Mouse (Mus musculus) CH12.LX (cell line): ENCODE results near the gene Cfap298. TPM values are rescaled to one million over a fixed set of nuclear protein-coding genes. Genes with fewer than 3 reads are reported as not detected.

Experiments
- DNase-seq: peaks from one replicate; pipeline ENCODE4 v3.0.0-alpha.2; 2013; ENCODE audit errors: extremely low read depth
- H3K27ac ChIP-seq: 2 replicates; pipeline ENCODE4 v1.5.1; 2012; ENCODE audit warnings: low read depth, mild to moderate bottlenecking, control low read depth, moderate library complexity; ENCODE audit not compliant: insufficient read depth
- H3K27me3 ChIP-seq: replicated peaks from 2 replicates; pipeline ENCODE3; 2012; ENCODE audit warnings: inconsistent platforms
- H3K36me3 ChIP-seq, 2 experiments: replicated peaks in 1 of 2; 2 replicates each; pipeline versions ENCODE3 to v1.6.1; 2012; ENCODE audit warnings: inconsistent platforms in 1 of 2, low read length in 1 of 2, mild to moderate bottlenecking in 1 of 2, mixed read lengths in 1 of 2, moderate library complexity in 1 of 2; ENCODE audit not compliant: control insufficient read depth in 1 of 2, insufficient read depth in 1 of 2
- H3K4me1 ChIP-seq, 2 experiments: 2 replicates each; pipeline ENCODE4 v1.6.1; 2012; ENCODE audit warnings: inconsistent platforms in 1 of 2, moderate library complexity in 1 of 2; ENCODE audit not compliant: insufficient read depth in 2 of 2, control insufficient read depth in 1 of 2
- H3K4me2 ChIP-seq: 2 replicates; pipeline ENCODE4 v1.6.1; 2012; ENCODE audit warnings: low read depth, mild to moderate bottlenecking, control low read depth; ENCODE audit not compliant: poor library complexity, insufficient read depth, severe bottlenecking
- H3K4me3 ChIP-seq, 3 experiments: fragments of 150-350 bp in 1 of 3; sonication (generic) in 1 of 3; replicated peaks in 1 of 3; 2 replicates each; pipeline versions ENCODE3 to v1.5.1; 2011 to 2012; ENCODE audit warnings: low read depth in 2 of 3, low read length in 2 of 3, mild to moderate bottlenecking in 2 of 3, moderate library complexity in 2 of 3, control low read depth in 1 of 3, improper control_type of control experiment in 1 of 3, inconsistent platforms in 1 of 3, mixed read lengths in 1 of 3; ENCODE audit not compliant: poor library complexity in 1 of 3
- H3K79me2 ChIP-seq: replicated peaks from 2 replicates; pipeline ENCODE4 v1.6.1; 2012; ENCODE audit warnings: mild to moderate bottlenecking, moderate library complexity; ENCODE audit not compliant: control insufficient read depth, poor library complexity, insufficient read depth, severe bottlenecking; ENCODE audit errors: extremely low read depth
- H3K9ac ChIP-seq: 2 replicates; pipeline ENCODE4 v1.6.1; 2012; ENCODE audit warnings: low read depth, mild to moderate bottlenecking, control low read depth, moderate library complexity; ENCODE audit not compliant: insufficient read depth
- H3K9me3 ChIP-seq: replicated peaks from 2 replicates; pipeline ENCODE3; 2012; ENCODE audit warnings: low read length, inconsistent platforms, mixed read lengths
- BHLHE40 ChIP-seq: IDR thresholded peaks from 2 replicates; pipeline ENCODE4 v1.6.1; 2011; ENCODE audit warnings: mild to moderate bottlenecking, low read depth, low read length, improper control_type of control experiment
- CHD1 ChIP-seq: IDR thresholded peaks from 2 replicates; pipeline ENCODE4 v1.6.1; 2012; ENCODE audit warnings: low read depth, low read length, improper control_type of control experiment, inconsistent platforms
- CHD2 ChIP-seq: IDR thresholded peaks from 2 replicates; pipeline ENCODE4 v1.6.1; 2011; ENCODE audit warnings: low read length, improper control_type of control experiment
- EP300 ChIP-seq: IDR thresholded peaks from 2 replicates; pipeline ENCODE4 v1.6.1; 2011; ENCODE audit warnings: low read length, improper control_type of control experiment
- ETS1 ChIP-seq: conservative IDR thresholded peaks from 2 replicates; pipeline ENCODE4 v1.6.1; 2012; ENCODE audit warnings: low read depth, mild to moderate bottlenecking, inconsistent platforms, low read length, improper control_type of control experiment, moderate library complexity
- HCFC1 ChIP-seq: IDR thresholded peaks from 2 replicates; pipeline ENCODE4 v1.6.1; 2012; ENCODE audit warnings: low read depth, mild to moderate bottlenecking, inconsistent platforms, low read length, improper control_type of control experiment
- IRF4 ChIP-seq: IDR thresholded peaks from 2 replicates; pipeline ENCODE4 v1.6.1; 2014; ENCODE audit warnings: low read depth, mild to moderate bottlenecking, inconsistent platforms, low read length, improper control_type of control experiment
- JUND ChIP-seq: conservative IDR thresholded peaks from 2 replicates; pipeline ENCODE4 v1.6.1; 2011; ENCODE audit warnings: low read depth, low read length, improper control_type of control experiment
- KAT2A ChIP-seq: IDR thresholded peaks from 2 replicates; pipeline ENCODE4 v1.6.1; 2012; ENCODE audit warnings: low read length, improper control_type of control experiment, inconsistent platforms; ENCODE audit not compliant: insufficient replicate concordance
- MAFK ChIP-seq: IDR thresholded peaks from 2 replicates; pipeline ENCODE4 v1.6.1; 2011; ENCODE audit warnings: low read length, improper control_type of control experiment; ENCODE audit not compliant: insufficient replicate concordance
- MEF2A ChIP-seq: IDR thresholded peaks from 2 replicates; pipeline ENCODE4 v1.6.1; 2014; ENCODE audit warnings: low read depth, mild to moderate bottlenecking, inconsistent platforms, low read length, improper control_type of control experiment, borderline replicate concordance
- MXI1 ChIP-seq: IDR thresholded peaks from 2 replicates; pipeline ENCODE4 v1.6.1; 2011; ENCODE audit warnings: mild to moderate bottlenecking, low read depth, low read length, improper control_type of control experiment
- MYC ChIP-seq: IDR thresholded peaks from 2 replicates; pipeline ENCODE4 v1.6.1; 2011; ENCODE audit warnings: low read depth, mild to moderate bottlenecking, improper control_type of control experiment, low read length
- NELFE ChIP-seq: IDR thresholded peaks from 2 replicates; pipeline ENCODE4 v1.6.1; 2011; ENCODE audit warnings: low read depth, low read length, improper control_type of control experiment
- PAX5 ChIP-seq: IDR thresholded peaks from 2 replicates; pipeline ENCODE4 v1.6.1; 2012; ENCODE audit warnings: low read length, inconsistent platforms, mixed read lengths
- POLR2A ChIP-seq: IDR thresholded peaks from 2 replicates; pipeline ENCODE4 v1.6.1; 2011; ENCODE audit warnings: low read depth, mild to moderate bottlenecking, improper control_type of control experiment, low read length
- POLR2AphosphoS2 ChIP-seq: IDR thresholded peaks from 2 replicates; pipeline ENCODE4 v1.6.1; 2011; ENCODE audit warnings: low read depth, low read length, improper control_type of control experiment
- RCOR1 ChIP-seq: conservative IDR thresholded peaks from 2 replicates; pipeline ENCODE4 v1.6.1; 2012; ENCODE audit warnings: low read depth, mild to moderate bottlenecking, inconsistent platforms, low read length, improper control_type of control experiment
- SIN3A ChIP-seq: IDR thresholded peaks from 2 replicates; pipeline ENCODE4 v1.6.1; 2012; ENCODE audit warnings: low read length, improper control_type of control experiment, inconsistent platforms
- TBP ChIP-seq: conservative IDR thresholded peaks from 2 replicates; pipeline ENCODE4 v1.6.1; 2011; ENCODE audit warnings: low read depth, low read length, improper control_type of control experiment
- TCF12 ChIP-seq: IDR thresholded peaks from 2 replicates; pipeline ENCODE4 v1.6.1; 2014; ENCODE audit warnings: low read depth, mild to moderate bottlenecking, inconsistent platforms, low read length, improper control_type of control experiment
- UBTF ChIP-seq: IDR thresholded peaks from 2 replicates; pipeline ENCODE4 v1.6.1; 2012; ENCODE audit warnings: low read depth, mild to moderate bottlenecking, inconsistent platforms, low read length, improper control_type of control experiment, moderate library complexity
- USF2 ChIP-seq: conservative IDR thresholded peaks from 2 replicates; pipeline ENCODE4 v1.6.1; 2011; ENCODE audit warnings: low read depth, low read length, improper control_type of control experiment
- ZC3H11A ChIP-seq: IDR thresholded peaks from 2 replicates; pipeline ENCODE4 v1.6.1; 2012; ENCODE audit warnings: low read depth, mild to moderate bottlenecking, inconsistent platforms, low read length, improper control_type of control experiment
- ZKSCAN1 ChIP-seq: IDR thresholded peaks from 2 replicates; pipeline ENCODE4 v1.6.1; 2012; ENCODE audit warnings: low read depth, inconsistent platforms, low read length, improper control_type of control experiment, borderline replicate concordance
- ZMIZ1 ChIP-seq: IDR thresholded peaks from 2 replicates; pipeline ENCODE4 v1.6.1; 2012; ENCODE audit warnings: low read depth, mild to moderate bottlenecking, inconsistent platforms, low read length, improper control_type of control experiment
- dilution Hi-C: fragments of 300-500 bp; cut with MboI; formaldehyde crosslinking; loops from 2 replicates; pipeline ENCODE4 v1.14.3; 2020; ENCODE audit warnings: low sequenced_read_pairs; ENCODE audit not compliant: extremely low pct_unique_long_range_greater_than_20kb, extremely low pct_ligation_motif_present
- in situ Hi-C: fragments of 300-500 bp; cut with MboI; formaldehyde crosslinking; loops from 3 replicates; pipeline ENCODE4 v1.14.3; 2019; ENCODE audit warnings: low sequenced_read_pairs, low pct_ligation_motif_present, low pct_unique_long_range_greater_than_20kb, mixed read lengths
- polyA plus RNA-seq: library from polyadenylated mRNA; unstranded; fragments of >175 nt; gene quantifications from 2 replicates; pipeline ENCODE4 v1.2.1, GENCODE M21; 2012; ENCODE audit warnings: low read depth; ENCODE audit not compliant: insufficient read length
- total RNA-seq, 2 experiments: library from RNA; depleted of rRNA; stranded (reverse); fragments of 300-350 nt in 1 of 2; fragments of >200 nt in 1 of 2; gene quantifications; 2 replicates each; pipeline ENCODE4 v1.2.3; 2012 to 2014

Gene Cfap298
- total and polyA plus RNA-seq, 3 experiments: 41.8 to 127 (median 67.0) TPM

DNA sequence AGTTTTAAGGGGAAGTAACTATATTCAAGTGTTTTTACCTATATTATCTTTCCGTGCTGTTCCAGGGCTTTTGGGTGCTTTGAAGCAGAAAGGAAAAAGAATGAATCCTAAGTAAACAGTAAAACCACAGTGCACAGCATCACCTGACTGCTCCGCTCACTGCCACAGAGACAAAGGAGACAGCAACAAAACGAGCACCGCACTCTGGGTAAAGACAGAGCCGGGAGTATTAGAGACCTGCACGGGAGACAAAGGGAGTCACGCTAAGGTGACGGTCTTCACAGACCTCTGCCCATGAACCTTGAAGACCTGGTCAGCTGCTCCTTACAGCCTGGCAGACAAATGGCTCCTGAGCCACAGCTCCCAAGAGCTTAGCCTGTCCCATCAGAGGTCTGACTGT, 12.1 kb upstream of the Cfap298 start:
- Histone ChIP-seq H3K4me1 (no peaks in the 10 kb centered on the region), H3K4me2 (no peak overlapping the region), H3K79me2 (no peaks in the 10 kb centered on the region), H3K27me3 (no peaks in the 10 kb centered on the region), H3K36me3 (peaks cover 41 to 71% of the 10 kb centered on the region in 2 experiments), H3K27ac (no peak overlapping the region), H3K4me3 (no peak overlapping the region), H3K9me3 (no peaks in the 10 kb centered on the region), H3K9ac (no peak overlapping the region)
- TF ChIP-seq POLR2AphosphoS2 (no peak), KAT2A (no peak), BHLHE40 (no peak), USF2 (no peak), IRF4 (no peak), TBP (no peak), MAFK (no peak), MYC (no peak), PAX5 (no peak), ZKSCAN1 (no peak)
- in situ Hi-C loops (no loop called here), dilution Hi-C loops (no loop called here)
- DNase-seq: no peak

DNA sequence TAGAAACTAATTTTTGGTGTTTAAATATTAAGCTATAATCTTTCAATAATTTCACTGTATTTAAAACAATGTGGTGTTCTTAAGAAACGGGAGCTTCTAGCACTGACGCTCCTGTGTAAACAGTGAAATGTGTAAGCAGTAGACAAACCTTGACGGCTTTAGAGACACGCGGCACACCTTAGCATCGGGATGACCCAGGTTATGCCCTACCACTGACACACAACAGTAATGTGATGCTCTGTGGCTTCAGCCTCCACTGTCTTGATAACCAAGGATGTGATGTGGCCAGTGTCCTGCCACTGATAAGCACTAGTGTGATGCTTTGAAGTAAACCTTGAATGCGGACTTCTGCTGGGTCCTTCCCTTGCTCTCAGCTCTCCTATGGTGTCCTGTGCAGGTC, 6.3 kb upstream of the Cfap298 start:
- Histone ChIP-seq H3K9ac (no peak overlapping the region), H3K4me1 (no peaks in the 10 kb centered on the region), H3K79me2 (no peaks in the 10 kb centered on the region), H3K27ac (no peak overlapping the region), H3K4me3 (no peak overlapping the region), H3K9me3 (no peaks in the 10 kb centered on the region), H3K36me3 (peaks cover 46 to 62% of the 10 kb centered on the region in 2 experiments), H3K27me3 (no peaks in the 10 kb centered on the region), H3K4me2 (no peak overlapping the region)
- in situ Hi-C loops: no loop called here
- dilution Hi-C loops: no loop called here
- no peak for DNase-seq
- TF ChIP-seq SIN3A: no peak

DNA sequence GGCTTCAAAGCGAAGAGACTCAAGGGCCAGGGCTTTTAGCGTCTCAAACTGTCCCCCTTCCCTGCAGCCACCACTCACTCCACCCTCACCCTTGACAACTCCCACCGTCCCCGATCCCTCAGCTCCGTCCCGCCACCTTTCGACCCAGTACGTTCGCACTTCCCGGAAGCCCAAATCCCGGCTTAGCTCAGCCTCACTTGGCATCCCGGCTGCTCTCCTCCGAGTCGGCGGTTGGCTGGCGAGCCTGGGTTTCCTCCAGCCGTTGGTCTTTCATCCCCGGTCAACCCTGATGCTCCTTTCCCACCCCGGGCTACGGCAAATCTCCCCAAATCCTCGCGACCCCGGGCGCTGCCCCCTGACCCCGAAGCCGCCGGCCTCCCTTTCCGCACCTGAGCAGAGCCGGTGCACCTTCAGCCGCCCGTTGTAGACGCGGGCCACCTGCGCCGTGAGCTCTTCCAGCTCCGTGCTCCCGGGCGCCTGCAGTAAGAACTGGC, 674 bp downstream of the Cfap298 start:
- Histone ChIP-seq H3K27me3 (no peaks in the 10 kb centered on the region), H3K79me2 (no peaks in the 10 kb centered on the region), H3K27ac (peak overlapping the region; percentile 3; the same call in 1 of the 2 replicates), H3K36me3 (peaks cover 13 to 51% of the 10 kb centered on the region in 2 experiments), H3K4me1 (peaks cover 2 to 10% of the 10 kb centered on the region in 2 experiments; a peak in 2 of 4 replicates), H3K9ac (peak overlapping the region; percentile 55), H3K9me3 (no peaks in the 10 kb centered on the region), H3K4me2 (peak overlapping the region; percentile 2; the same call in 1 of the 2 replicates), H3K4me3 (peak overlapping the region; percentile 72 to 82 (median 76))
- dilution Hi-C loops: no loop called here
- in situ Hi-C loops: loop anchor here (10.0 kb wide), 1 partner anchor 111 kb away; the partner anchor contains the start of gene Paxbp1
- peak; percentile 65 for DNase-seq
- no peak for TF ChIP-seq TCF12
- peak; percentile 79 for TF ChIP-seq RCOR1
- TF ChIP-seq CHD2: no peak
- TF ChIP-seq ZC3H11A: no peak
- no peak for TF ChIP-seq USF2
- TF ChIP-seq EP300: peak; percentile 17; the same call in 1 of the 2 replicates
- no peak for TF ChIP-seq UBTF
- TF ChIP-seq NELFE: no peak
- TF ChIP-seq MYC: no peak
- no peak; the same call in 1 of the 2 replicates for TF ChIP-seq POLR2AphosphoS2
- 0 out of 2 replicates have a peak, but pooled peaks have one; percentile 66 for TF ChIP-seq CHD1
- TF ChIP-seq MEF2A: no peak
- TF ChIP-seq MXI1: no peak
- no peak; the same call in 1 of the 2 replicates for TF ChIP-seq POLR2A
- TF ChIP-seq HCFC1: no peak
- 0 out of 2 replicates have a peak, but pooled peaks have one; percentile 6 for TF ChIP-seq ETS1
- TF ChIP-seq SIN3A: no peak
- TF ChIP-seq JUND: no peak
- TF ChIP-seq ZMIZ1: no peak
